Mouse (Mus musculus): ENCODE measurements at regions not wholly inside any gene's neighbourhood (a gene's known extent, or its start where the extent isn't known, plus 50 kb on each side); places are given as distances from the start of the nearest gene placed in this dataset.

DNA sequence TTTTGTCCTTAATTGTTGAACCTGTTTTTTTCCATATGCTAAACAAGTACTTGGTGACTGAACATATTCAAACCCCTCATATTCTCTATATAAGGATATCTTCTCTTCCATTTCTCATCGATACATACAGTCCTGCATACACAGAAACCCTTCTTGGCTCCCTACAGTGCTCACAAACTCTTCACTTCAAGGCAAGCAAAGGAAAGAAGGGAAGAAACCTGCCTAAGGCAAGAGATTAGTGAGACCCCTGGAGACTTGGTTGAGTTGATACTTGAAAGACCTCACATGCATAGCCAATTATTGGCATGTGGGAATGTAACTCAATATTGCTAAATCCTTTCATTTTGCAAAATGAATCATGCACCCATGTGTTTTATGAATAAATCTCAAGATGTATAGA is 128.0 kb upstream of the Cadps start:
- Histone ChIP-seq H3K27me3 (no peaks in the 10 kb centered on the region), H3K27ac (no peak overlapping the region), H3K36me3 (no peaks in the 10 kb centered on the region), H3K4me1 (replicated peaks) (no peaks in the 10 kb centered on the region), H3K4me2 (no peak overlapping the region), H3K9ac (no peak overlapping the region), H3K9me3 (replicated peaks) (no peaks in the 10 kb centered on the region), H3K4me3 (no peak overlapping the region)
- 80% methylated on average over 1 of the region's 1 CpGs for WGBS
- no peak for ATAC-seq (replicated peaks; ENCODE audit: insufficient number of reproducible peaks, insufficient read depth, low FRiP score, low read depth)

DNA sequence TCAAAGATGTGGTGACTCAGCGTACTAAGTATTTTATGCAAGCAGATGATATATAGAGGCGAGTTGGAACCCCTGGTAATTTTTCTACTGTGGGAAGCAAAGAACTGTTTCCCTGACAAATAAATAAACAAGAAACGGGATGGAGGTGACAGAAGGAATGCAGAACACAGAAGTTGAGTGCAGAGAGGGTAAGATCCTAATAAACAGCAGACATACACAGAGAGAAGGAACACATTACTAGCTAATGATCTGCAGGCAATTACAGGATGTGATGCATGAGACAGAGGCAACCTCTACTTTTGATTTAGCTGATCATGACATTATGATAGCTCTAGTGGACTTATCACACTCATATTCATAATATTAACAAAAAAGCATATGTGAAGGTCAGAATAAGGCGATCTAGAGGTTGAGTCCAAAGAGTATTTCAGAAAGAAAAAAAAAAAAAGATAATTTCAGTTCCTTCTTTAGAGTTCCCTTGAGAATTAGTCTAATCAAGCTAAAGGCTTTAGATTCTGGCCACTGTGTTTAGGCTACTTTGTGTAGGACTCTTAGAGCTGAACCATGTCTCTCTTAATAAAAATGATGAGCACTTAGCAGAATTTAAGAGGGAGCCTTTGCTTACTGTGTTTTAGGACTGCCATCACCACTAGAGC is 115.9 kb upstream of the Cadps start:
- 59% methylated on average over 4 of the region's 4 CpGs for WGBS
- no peak overlapping the region for H3K27ac ChIP-seq
- no peaks in the 10 kb centered on the region for H3K4me1 ChIP-seq (replicated peaks)
- ATAC-seq (replicated peaks; ENCODE audit: insufficient number of reproducible peaks, insufficient read depth, low FRiP score, low read depth): no peak
- no peak overlapping the region for H3K4me2 ChIP-seq
- H3K36me3 ChIP-seq: no peaks in the 10 kb centered on the region
- H3K27me3 ChIP-seq: no peaks in the 10 kb centered on the region
- no peak overlapping the region for H3K4me3 ChIP-seq
- no peak overlapping the region for H3K9ac ChIP-seq
- H3K9me3 ChIP-seq (replicated peaks): no peaks in the 10 kb centered on the region

DNA sequence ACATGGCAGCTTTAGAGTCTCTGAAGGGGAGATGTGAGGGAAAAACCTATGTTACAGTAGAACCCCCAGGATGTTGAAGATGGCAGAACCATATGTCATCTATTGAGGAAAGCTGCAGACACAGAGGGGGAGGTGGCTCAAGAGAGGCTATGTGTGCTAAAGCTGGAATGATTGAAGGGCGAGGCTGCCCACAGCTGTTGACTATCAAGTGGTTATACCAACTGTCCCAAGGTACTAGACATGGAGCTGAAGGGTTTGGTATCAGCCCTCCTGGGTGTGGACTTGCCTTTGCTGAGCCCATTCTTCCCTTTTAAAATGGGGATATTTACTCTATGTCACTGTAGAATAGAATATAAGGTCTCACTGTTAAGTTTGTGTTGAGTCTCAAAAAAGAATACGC is 113.5 kb upstream of the Cadps start:
- Histone ChIP-seq H3K4me2 (no peak overlapping the region), H3K36me3 (no peaks in the 10 kb centered on the region), H3K4me1 (replicated peaks) (no peaks in the 10 kb centered on the region), H3K9ac (no peak overlapping the region), H3K27me3 (no peaks in the 10 kb centered on the region), H3K4me3 (no peak overlapping the region), H3K9me3 (replicated peaks) (no peaks in the 10 kb centered on the region), H3K27ac (no peak overlapping the region)
- 74% methylated on average over 2 of the region's 2 CpGs for WGBS
- ATAC-seq (replicated peaks; ENCODE audit: insufficient number of reproducible peaks, insufficient read depth, low FRiP score, low read depth): no peak

DNA sequence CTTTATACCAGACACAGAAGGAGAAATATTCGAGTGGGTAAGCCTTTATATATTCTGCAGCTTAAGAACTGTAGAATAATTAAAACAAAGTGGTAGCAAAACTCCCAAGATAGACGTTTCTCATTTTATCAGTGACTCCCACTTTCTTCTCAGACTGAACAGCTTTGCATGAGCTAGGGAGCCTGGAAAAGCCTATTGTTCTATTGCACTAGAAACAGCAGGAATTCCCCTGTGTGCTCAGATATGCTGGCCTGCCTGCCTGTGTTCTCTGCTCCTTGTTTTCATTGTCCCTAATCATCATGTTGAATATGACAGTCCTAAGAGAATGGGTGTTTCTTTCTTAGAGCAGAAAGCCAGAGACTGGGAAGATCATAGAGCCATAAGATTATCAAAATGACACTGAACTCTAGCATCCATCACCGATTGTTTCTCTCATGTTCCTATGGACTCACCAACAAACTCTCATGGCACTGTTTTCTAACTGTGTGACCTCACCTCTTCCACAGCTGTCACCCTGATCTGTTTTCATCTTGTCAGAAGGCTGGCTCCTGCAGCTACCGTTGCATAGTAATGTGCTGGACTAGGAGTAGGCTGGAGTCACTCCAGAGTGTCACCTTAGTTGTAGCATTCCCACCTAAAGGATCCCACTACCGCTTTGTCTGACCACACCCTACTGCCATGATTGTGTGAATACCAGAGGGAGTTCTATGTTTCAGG is 108.9 kb upstream of the Cadps start:
- no peak for ATAC-seq (replicated peaks; ENCODE audit: insufficient number of reproducible peaks, insufficient read depth, low FRiP score, low read depth)

DNA sequence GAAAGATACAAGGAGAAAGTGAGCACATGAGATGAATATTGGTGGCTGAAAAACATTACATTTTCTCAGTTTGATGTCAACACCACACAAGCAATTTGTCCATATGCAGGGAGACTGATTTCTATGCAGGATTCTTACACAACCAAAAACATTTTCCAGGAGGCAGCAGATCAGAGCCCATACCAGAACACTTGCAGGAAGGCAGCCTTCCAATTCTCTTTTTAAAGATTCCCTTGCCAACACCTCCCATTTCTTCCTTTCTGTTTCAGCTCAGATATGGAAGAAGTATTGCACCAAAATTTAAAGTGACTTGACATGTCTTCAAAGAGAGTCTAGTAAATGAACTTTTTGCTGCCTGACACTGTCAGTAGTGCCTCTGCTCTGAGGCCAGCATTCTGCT is 100.7 kb upstream of the Cadps start:
- ATAC-seq (replicated peaks; ENCODE audit: insufficient number of reproducible peaks, insufficient read depth, low FRiP score, low read depth): no peak
- H3K27ac ChIP-seq: no peak overlapping the region
- H3K4me2 ChIP-seq: no peak overlapping the region
- H3K9ac ChIP-seq: no peak overlapping the region
- no peak overlapping the region for H3K4me3 ChIP-seq
- no peaks in the 10 kb centered on the region for H3K4me1 ChIP-seq (replicated peaks)
- no peaks in the 10 kb centered on the region for H3K9me3 ChIP-seq (replicated peaks)
- no peaks in the 10 kb centered on the region for H3K27me3 ChIP-seq
- no peaks in the 10 kb centered on the region for H3K36me3 ChIP-seq

More for the DNA sequence above, 108.9 kb upstream of the Cadps start:
- Histone ChIP-seq H3K4me3 (no peak overlapping the region), H3K36me3 (no peaks in the 10 kb centered on the region), H3K9me3 (replicated peaks) (no peaks in the 10 kb centered on the region), H3K4me2 (no peak overlapping the region), H3K4me1 (replicated peaks) (no peaks in the 10 kb centered on the region), H3K9ac (no peak overlapping the region), H3K27me3 (no peaks in the 10 kb centered on the region), H3K27ac (no peak overlapping the region)
- 49% methylated on average over 5 of the region's 5 CpGs for WGBS

DNA sequence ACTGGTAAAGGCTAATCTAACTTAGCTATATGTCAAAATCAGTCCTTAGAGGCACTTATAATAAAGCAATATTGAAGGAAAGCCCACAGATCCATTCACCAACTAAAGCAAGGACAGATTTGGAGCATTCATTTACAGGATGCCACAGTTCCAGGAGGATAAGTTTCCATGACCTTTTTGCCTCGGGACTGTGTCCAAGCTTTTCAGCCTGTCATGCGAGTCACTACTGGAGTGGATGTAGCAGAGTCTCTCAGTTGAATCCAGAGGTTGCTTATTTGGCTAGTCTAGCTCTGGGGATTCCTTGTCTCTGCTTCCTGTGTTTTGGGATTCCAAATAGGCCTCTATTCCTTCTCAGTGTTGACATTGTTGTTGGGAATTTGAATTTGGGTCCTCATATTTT is 92.6 kb upstream of the Cadps start:
- no peaks in the 10 kb centered on the region for H3K4me1 ChIP-seq (replicated peaks)
- no peaks in the 10 kb centered on the region for H3K9me3 ChIP-seq (replicated peaks)
- H3K4me3 ChIP-seq: no peak overlapping the region
- H3K4me2 ChIP-seq: no peak overlapping the region
- H3K36me3 ChIP-seq: no peaks in the 10 kb centered on the region
- H3K27me3 ChIP-seq: no peaks in the 10 kb centered on the region
- 57% methylated on average over 2 of the region's 2 CpGs for WGBS
- ATAC-seq (replicated peaks; ENCODE audit: insufficient number of reproducible peaks, insufficient read depth, low FRiP score, low read depth): no peak
- H3K9ac ChIP-seq: no peak overlapping the region
- H3K27ac ChIP-seq: no peak overlapping the region

DNA sequence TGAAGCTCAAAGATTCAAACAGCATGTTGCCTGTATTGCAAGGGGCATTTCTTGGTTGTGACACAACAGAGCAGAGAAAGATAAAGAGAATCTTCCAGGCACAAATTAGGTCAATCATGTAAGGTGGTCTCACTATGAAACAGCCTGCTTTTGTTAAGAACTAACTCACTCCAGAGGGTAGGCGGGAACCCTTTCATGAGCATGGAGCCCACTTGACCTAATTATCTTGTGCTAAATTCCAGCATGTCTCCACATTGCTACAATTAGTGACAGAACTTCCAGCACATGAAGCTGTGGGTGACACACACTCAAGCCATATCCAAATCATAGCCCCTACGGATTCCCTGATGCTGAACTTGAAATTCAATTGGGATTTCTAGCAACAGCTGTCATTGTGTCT is 91.1 kb upstream of the Cadps start:
- H3K27me3 ChIP-seq: no peaks in the 10 kb centered on the region
- no peak overlapping the region for H3K27ac ChIP-seq
- 49% methylated on average over 2 of the region's 2 CpGs for WGBS
- ATAC-seq (replicated peaks; ENCODE audit: insufficient number of reproducible peaks, insufficient read depth, low FRiP score, low read depth): no peak
- H3K36me3 ChIP-seq: no peaks in the 10 kb centered on the region
- H3K9ac ChIP-seq: no peak overlapping the region
- H3K4me1 ChIP-seq (replicated peaks): no peaks in the 10 kb centered on the region
- H3K4me3 ChIP-seq: no peak overlapping the region
- H3K9me3 ChIP-seq (replicated peaks): no peaks in the 10 kb centered on the region
- H3K4me2 ChIP-seq: no peak overlapping the region

DNA sequence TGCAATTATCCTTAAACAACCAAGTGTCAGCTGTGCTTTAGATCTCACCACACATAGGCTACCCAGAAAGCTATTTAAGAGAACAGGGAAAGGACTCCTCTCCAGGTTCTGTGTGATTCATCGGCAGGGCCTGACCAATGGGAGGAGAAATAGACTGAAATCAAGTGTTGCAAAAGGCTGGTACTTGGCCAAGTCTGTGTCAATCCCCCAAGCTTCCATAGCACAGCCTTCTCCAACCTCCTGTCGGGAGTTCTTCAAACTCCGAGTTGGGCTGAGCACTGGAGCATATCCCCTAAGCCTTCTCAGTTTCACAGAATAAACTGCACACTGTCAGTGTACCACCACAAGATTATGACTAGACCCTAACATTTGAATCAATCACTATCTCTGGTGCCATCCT is 90.5 kb upstream of the Cadps start:
- no peak overlapping the region for H3K27ac ChIP-seq
- H3K27me3 ChIP-seq: no peaks in the 10 kb centered on the region
- no peak overlapping the region for H3K9ac ChIP-seq
- no peaks in the 10 kb centered on the region for H3K4me1 ChIP-seq (replicated peaks)
- no peaks in the 10 kb centered on the region for H3K9me3 ChIP-seq (replicated peaks)
- H3K4me3 ChIP-seq: no peak overlapping the region
- no peak overlapping the region for H3K4me2 ChIP-seq
- WGBS: 59% methylated on average over 3 of the region's 3 CpGs
- no peaks in the 10 kb centered on the region for H3K36me3 ChIP-seq
- ATAC-seq (replicated peaks; ENCODE audit: insufficient number of reproducible peaks, insufficient read depth, low FRiP score, low read depth): no peak

DNA sequence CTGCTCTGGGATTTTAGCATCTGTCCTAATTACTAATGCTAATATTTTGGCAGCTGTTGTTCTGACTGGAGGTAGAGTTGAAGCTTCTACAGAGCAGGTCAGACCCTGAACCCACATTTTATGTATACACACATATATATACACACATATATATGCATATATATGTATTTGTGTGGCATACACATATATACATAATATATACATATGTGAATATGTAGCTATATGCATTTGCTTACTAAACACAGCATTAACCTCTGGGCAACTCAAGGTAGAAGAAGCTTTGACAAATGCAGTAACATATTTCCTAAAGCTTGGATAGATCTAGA is 54.4 kb upstream of the Cadps start:
- Histone ChIP-seq H3K36me3 (no peaks in the 10 kb centered on the region), H3K4me1 (replicated peaks) (no peaks in the 10 kb centered on the region), H3K27ac (no peak overlapping the region), H3K4me3 (no peak overlapping the region), H3K9me3 (replicated peaks) (no peaks in the 10 kb centered on the region), H3K27me3 (no peaks in the 10 kb centered on the region), H3K9ac (no peak overlapping the region), H3K4me2 (no peak overlapping the region)
- ATAC-seq (replicated peaks; ENCODE audit: insufficient number of reproducible peaks, insufficient read depth, low FRiP score, low read depth): no peak

DNA sequence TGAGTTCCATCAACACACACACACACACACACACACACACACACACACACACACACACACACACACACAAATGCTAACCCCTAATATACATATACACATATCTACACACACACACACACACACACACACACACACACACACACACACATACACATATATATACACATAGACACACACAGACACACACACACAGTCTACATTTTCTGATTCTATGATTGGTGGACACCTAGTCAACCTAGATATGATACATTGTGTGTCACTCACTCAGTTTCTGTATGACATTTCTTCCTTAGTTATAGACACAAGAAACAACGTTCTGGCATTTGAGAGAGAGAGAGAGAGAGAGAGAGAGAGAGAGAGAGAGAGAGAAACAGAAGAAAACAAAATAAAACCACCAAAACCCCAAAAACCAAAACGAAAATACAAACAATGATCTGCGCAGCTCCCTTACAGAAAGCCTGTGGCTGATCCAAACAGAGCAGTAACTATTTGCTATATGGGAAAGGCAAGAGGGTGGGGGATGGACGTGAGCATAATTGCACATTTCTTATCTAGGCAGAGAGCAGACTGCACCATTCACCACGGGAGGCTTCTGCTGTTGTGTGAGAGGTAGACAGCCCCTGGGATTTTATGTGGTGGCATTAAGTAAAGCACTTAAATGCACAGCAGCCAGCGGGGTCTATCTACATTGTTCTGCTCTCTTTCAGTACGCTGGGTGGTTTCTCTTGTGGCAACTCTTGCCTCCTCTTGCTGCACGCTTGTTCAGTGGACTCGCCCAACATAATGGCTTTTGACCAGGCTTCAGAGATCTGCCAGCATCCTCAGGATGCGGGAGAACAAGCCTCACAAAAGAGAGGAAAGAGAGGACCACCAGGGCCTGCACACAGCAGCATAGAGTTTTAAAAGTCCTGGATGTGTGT is 53.8 kb upstream of the Cadps start:
- H3K36me3 ChIP-seq: no peaks in the 10 kb centered on the region
- H3K27me3 ChIP-seq: no peaks in the 10 kb centered on the region
- no peaks in the 10 kb centered on the region for H3K9me3 ChIP-seq (replicated peaks)
- no peak overlapping the region for H3K27ac ChIP-seq
- H3K9ac ChIP-seq: no peak overlapping the region
- H3K4me3 ChIP-seq: no peak overlapping the region
- H3K4me2 ChIP-seq: no peak overlapping the region
- no peak for ATAC-seq (replicated peaks; ENCODE audit: insufficient number of reproducible peaks, insufficient read depth, low FRiP score, low read depth)
- no peaks in the 10 kb centered on the region for H3K4me1 ChIP-seq (replicated peaks)
- 61% methylated on average over 10 of the region's 10 CpGs for WGBS

Measured in heart, embryonic 15.5 days (tissue).